ENCODE assay signal across 8 mouse cellular contexts in the genomic region with DNA sequence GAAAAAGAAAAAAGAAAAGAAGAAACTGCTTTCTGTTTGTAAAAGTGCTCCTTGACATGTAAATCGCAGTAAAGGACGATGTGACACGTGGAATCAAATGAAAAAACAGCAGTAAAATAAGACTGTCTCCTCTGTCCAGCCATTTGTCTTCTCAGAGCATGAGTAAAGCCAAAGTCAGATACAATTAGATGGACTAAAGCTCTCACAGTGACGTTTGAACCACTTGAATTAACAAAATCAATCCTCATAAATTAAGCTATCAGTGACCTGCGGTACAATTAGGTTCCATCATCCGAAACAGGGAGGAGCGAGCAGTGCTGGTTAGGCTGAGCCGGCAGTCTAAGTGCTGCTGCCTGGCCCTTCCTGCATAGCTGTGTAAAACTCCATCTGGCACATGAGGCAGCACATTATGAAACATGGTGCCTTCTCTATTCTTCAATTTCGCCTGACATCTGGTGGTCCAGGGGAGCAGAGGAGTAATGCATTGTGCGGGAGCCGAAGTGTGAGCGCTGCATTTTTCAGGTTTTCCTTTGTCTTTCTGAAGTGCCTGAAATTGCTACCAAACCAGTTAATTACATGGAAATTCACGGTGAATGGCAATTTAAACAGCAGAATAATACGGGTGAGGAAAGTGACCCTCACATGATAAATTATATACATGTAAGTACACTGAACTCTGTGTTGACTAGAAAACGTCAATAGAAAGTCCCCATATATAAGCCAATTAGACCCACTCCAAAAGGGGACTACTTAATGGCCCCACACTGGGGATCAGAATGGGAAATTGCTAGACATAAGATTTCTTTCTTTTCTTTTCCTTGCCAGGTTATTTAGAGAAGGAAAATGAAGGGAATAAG.
DNase-seq lines count a peak whose midpoint lies in the region; ATAC-seq and TF ChIP-seq lines count a peak whose summit lies in the region.

No protein-coding gene starts in this region.

- no peaks in the 10 kb centered on the region for H3K9me3 ChIP-seq in kidney, embryonic 14.5 days (ENCODE audit: control insufficient read depth, low read length)
- no peaks in the 10 kb centered on the region for H3K9me3 ChIP-seq in limb, embryonic 14.5 days (ENCODE audit: control insufficient read depth, low read length)

- DNase-seq in kidney, adult 11 months, result no peak
- peak; percentile 10 for DNase-seq in kidney, postnatal 10 days
- no peak for DNase-seq in limb, embryonic 14.5 days (ENCODE audit: low spot score)
- DNase-seq in right cerebral cortex, postnatal 36 days (ENCODE audit: low spot score in 2 of 2), result peak; percentile 3 to 10
- DNase-seq in ovary, postnatal 10 days (ENCODE audit: low spot score), result no peak
- DNase-seq in thymus, adult 2 months, result no peak
- DNase-seq in lung, postnatal 14 days, result no peak

- no peak overlapping the region for H3K4me2 ChIP-seq in kidney, embryonic 14.5 days (replicated peaks; ENCODE audit: low read depth, low read length)
- H3K4me2 ChIP-seq in limb, embryonic 14.5 days (replicated peaks; ENCODE audit: low read depth, low read length, severe bottlenecking), result peak overlapping the region; percentile 5; the same call in 1 of the 2 replicates

- no peak for TF ChIP-seq CTCF in thymus, adult 2 months (IDR thresholded peaks at IDR 0.05; ENCODE audit: borderline replicate concordance, control insufficient read depth, extremely low read depth, insufficient read depth, low read length, poor library complexity)

- H3K27me3 ChIP-seq in kidney, embryonic 14.5 days (ENCODE audit: control insufficient read depth, insufficient read depth, low read length), result no peaks in the 10 kb centered on the region
- H3K27me3 ChIP-seq in limb, embryonic 14.5 days (ENCODE audit: control insufficient read depth, insufficient read depth, low read length), result no peaks in the 10 kb centered on the region
- H3K27me3 ChIP-seq in thymus, adult 2 months (ENCODE audit: control insufficient read depth, insufficient read depth, low read length), result no peaks in the 10 kb centered on the region

- TF ChIP-seq POLR2A in limb, embryonic 14.5 days (IDR thresholded peaks at IDR 0.05; ENCODE audit: borderline replicate concordance, extremely low read depth, insufficient read depth, insufficient read length), result no peak
- TF ChIP-seq POLR2A in thymus, adult 2 months (IDR thresholded peaks at IDR 0.05; ENCODE audit: control insufficient read depth, extremely low read depth, insufficient read depth, low read length, poor library complexity), result no peak

- WGBS in kidney, embryonic 14.5 days, result 43% methylated on average over 15 of the region's 15 CpGs
- WGBS in limb, embryonic 14.5 days, result 22% methylated on average over 15 of the region's 15 CpGs
- WGBS in thymus, adult 2 months, result 93% methylated on average over 15 of the region's 15 CpGs

- no peak overlapping the region for H3K27ac ChIP-seq in kidney, embryonic 14.5 days (ENCODE audit: low read depth, low read length)
- H3K27ac ChIP-seq in limb, embryonic 14.5 days (replicated peaks; ENCODE audit: low read depth, low read length), result no peak overlapping the region
- H3K27ac ChIP-seq in thymus, adult 2 months (ENCODE audit: control insufficient read depth, insufficient read depth, low read length), result no peak overlapping the region

- no peak overlapping the region for H3K4me3 ChIP-seq in kidney, embryonic 14.5 days (ENCODE audit: low read length)
- H3K4me3 ChIP-seq in limb, embryonic 14.5 days (replicated peaks; ENCODE audit: low read length), result no peak overlapping the region
- no peak overlapping the region for H3K4me3 ChIP-seq in thymus, adult 2 months (ENCODE audit: control insufficient read depth, insufficient read depth, low read length)

- H3K36me3 ChIP-seq in kidney, embryonic 14.5 days (ENCODE audit: control insufficient read depth, insufficient read depth, low read length), result no peaks in the 10 kb centered on the region
- H3K36me3 ChIP-seq in limb, embryonic 14.5 days (ENCODE audit: control insufficient read depth, insufficient read depth, low read length), result no peaks in the 10 kb centered on the region
- no peaks in the 10 kb centered on the region for H3K36me3 ChIP-seq in thymus, adult 2 months (ENCODE audit: control insufficient read depth, insufficient read depth, low read length)

- no peaks in the 10 kb centered on the region for H3K4me1 ChIP-seq in kidney, embryonic 14.5 days (ENCODE audit: control insufficient read depth, insufficient read depth, low read length)
- no peaks in the 10 kb centered on the region for H3K4me1 ChIP-seq in limb, embryonic 14.5 days (ENCODE audit: control insufficient read depth, insufficient read depth, low read length)
- H3K4me1 ChIP-seq in thymus, adult 2 months (replicated peaks; ENCODE audit: control insufficient read depth, insufficient read depth, low read length), result no peaks in the 10 kb centered on the region

- H3K9ac ChIP-seq in kidney, embryonic 14.5 days (ENCODE audit: low read depth, low read length), result no peak overlapping the region
- no peak overlapping the region for H3K9ac ChIP-seq in limb, embryonic 14.5 days (ENCODE audit: low read depth, low read length, severe bottlenecking)

- ATAC-seq in kidney, embryonic 14.5 days (ENCODE audit: low FRiP score, low TSS enrichment), result peak; percentile 80; the same call in 1 of the 2 replicates
- ATAC-seq in limb, embryonic 14.5 days (ENCODE audit: low FRiP score, low read depth), result peak; percentile 68; the same call in 1 of the 2 replicates

Comparison
In these comparisons a context has a peak if more than half of its experiments do, and no peak if none do; other contexts are left out.
1. DNase-seq: peak in kidney, postnatal 10 days (single experiment) and right cerebral cortex, postnatal 36 days (2 of 2); none in kidney, adult 11 months (single experiment), limb, embryonic 14.5 days (single experiment), ovary, postnatal 10 days (single experiment), thymus, adult 2 months (single experiment) and lung, postnatal 14 days (single experiment).